Mouse (Mus musculus): ENCODE measurements around the gene Col1a1. TPM values are rescaled to one million over a fixed set of nuclear protein-coding genes. Genes with fewer than 3 reads are reported as not detected.

Col1a1 gene
- polyA plus RNA-seq, 1 experiment from 2014 or later = 37.8 TPM

- no peak overlapping the region for H3K9ac ChIP-seq (replicated peaks)
- H3K27ac ChIP-seq (ENCODE audit: low read depth) = no peak overlapping the region
- peaks cover 39% of the 10 kb centered on the region for H3K4me1 ChIP-seq (ENCODE audit: insufficient read depth)
- no peak for TF ChIP-seq EP300 (IDR thresholded peaks at IDR 0.05; ENCODE audit: low read depth)
- TF ChIP-seq CTCF (IDR thresholded peaks at IDR 0.05; ENCODE audit: low read depth) = no peak
- no peaks in the 10 kb centered on the region for H3K9me3 ChIP-seq (ENCODE audit: low read length)
- H3K27me3 ChIP-seq (ENCODE audit: insufficient read depth, low read length) = no peaks in the 10 kb centered on the region
- no peak for DNase-seq
- no peak for ATAC-seq
- H3K4me3 ChIP-seq (ENCODE audit: low read depth, low read length) = no peak overlapping the region
- no peaks in the 10 kb centered on the region for H3K36me3 ChIP-seq (replicated peaks; ENCODE audit: insufficient read depth, low read length)
- 38% methylated on average over 1 of the region's 1 CpGs for WGBS (ENCODE audit: insufficient replicate concordance)
- no peak overlapping the region for H3K4me2 ChIP-seq (ENCODE audit: low read depth, low read length)
These were observed 49.1 kb downstream of the Col1a1 start for GRCm38 (mm10) chr11:94985140-94985539.

- no peak for ATAC-seq
- no peak overlapping the region for H3K4me2 ChIP-seq (ENCODE audit: low read depth, low read length)
- no peaks in the 10 kb centered on the region for H3K27me3 ChIP-seq (ENCODE audit: insufficient read depth, low read length)
- H3K9ac ChIP-seq (replicated peaks) = no peak overlapping the region
- no peaks in the 10 kb centered on the region for H3K9me3 ChIP-seq (ENCODE audit: low read length)
- TF ChIP-seq CTCF (IDR thresholded peaks at IDR 0.05; ENCODE audit: low read depth) (no peak), EP300 (IDR thresholded peaks at IDR 0.05; ENCODE audit: low read depth) (no peak)
- 73% methylated on average over 5 of the region's 5 CpGs for WGBS (ENCODE audit: insufficient replicate concordance)
- DNase-seq = no peak
- H3K36me3 ChIP-seq (replicated peaks; ENCODE audit: insufficient read depth, low read length) = no peaks in the 10 kb centered on the region
- H3K4me3 ChIP-seq (ENCODE audit: low read depth, low read length) = no peak overlapping the region
- peaks cover 44% of the 10 kb centered on the region for H3K4me1 ChIP-seq (ENCODE audit: insufficient read depth)
- H3K27ac ChIP-seq (ENCODE audit: low read depth) = no peak overlapping the region
These were observed 49.8 kb downstream of the Col1a1 start for GRCm38 (mm10) chr11:94985822-94986221.

DNA sequence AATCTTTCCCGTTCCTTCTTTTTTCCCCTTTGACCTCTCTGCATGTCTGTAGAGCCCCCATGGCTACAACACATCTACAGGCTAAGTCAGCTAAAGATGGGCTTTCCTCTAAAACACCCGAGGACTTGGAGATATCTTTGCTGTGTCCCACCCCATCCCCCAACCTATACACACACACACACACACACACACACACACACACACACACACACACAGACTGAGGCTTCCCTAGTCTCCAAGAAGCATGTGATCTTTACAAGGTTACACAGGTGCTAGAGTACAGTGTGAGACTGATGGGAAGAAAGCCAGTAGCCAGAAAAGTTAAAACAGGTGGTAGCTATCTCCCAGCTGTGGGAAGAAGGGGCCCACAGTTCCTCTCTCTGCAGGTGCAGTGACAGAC is 50.4 kb downstream of the Col1a1 start:
- Histone ChIP-seq H3K27me3 (ENCODE audit: insufficient read depth, low read length) (no peaks in the 10 kb centered on the region), H3K4me2 (ENCODE audit: low read depth, low read length) (no peak overlapping the region), H3K9ac (replicated peaks) (no peak overlapping the region), H3K36me3 (replicated peaks; ENCODE audit: insufficient read depth, low read length) (no peaks in the 10 kb centered on the region), H3K4me3 (ENCODE audit: low read depth, low read length) (no peak overlapping the region), H3K4me1 (ENCODE audit: insufficient read depth) (peaks cover 44% of the 10 kb centered on the region), H3K9me3 (ENCODE audit: low read length) (no peaks in the 10 kb centered on the region), H3K27ac (ENCODE audit: low read depth) (no peak overlapping the region)
- DNase-seq (no peak), ATAC-seq (no peak)
- TF ChIP-seq EP300 (IDR thresholded peaks at IDR 0.05; ENCODE audit: low read depth) (no peak), CTCF (IDR thresholded peaks at IDR 0.05; ENCODE audit: low read depth) (no peak)
- WGBS (ENCODE audit: insufficient replicate concordance) = 46% methylated on average over 2 of the region's 2 CpGs

DNA sequence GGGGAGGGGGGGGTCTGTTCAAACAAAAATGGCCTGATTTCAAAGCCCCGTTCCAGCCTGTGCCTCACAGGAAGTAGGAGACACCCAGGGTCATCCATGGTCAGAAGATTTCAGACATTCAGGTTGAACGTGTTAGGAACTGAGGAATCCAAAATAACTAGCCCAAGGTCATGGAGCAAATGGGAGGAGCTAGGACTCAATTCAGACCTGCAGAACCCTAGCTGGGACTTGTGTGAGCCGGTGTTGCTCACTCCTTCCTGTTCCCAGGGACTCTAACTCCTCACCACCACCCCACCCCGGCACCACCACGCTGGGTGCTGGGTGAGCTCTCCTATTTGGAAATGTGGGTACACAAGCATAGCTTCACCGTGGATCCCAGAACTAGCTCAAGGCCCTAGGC is 51.3 kb downstream of the Col1a1 start:
- H3K36me3 ChIP-seq (replicated peaks; ENCODE audit: insufficient read depth, low read length) = no peaks in the 10 kb centered on the region
- H3K4me2 ChIP-seq (ENCODE audit: low read depth, low read length) = peak overlapping the region; percentile 20
- 50% methylated on average over 6 of the region's 6 CpGs for WGBS (ENCODE audit: insufficient replicate concordance)
- peak overlapping the region; percentile 30; the same call in 1 of the 2 replicates for H3K9ac ChIP-seq (replicated peaks)
- H3K4me1 ChIP-seq (ENCODE audit: insufficient read depth) = peaks cover 48% of the 10 kb centered on the region
- ATAC-seq (no peak), DNase-seq (no peak)
- TF ChIP-seq EP300 (IDR thresholded peaks at IDR 0.05; ENCODE audit: low read depth) = no peak
- no peak for TF ChIP-seq CTCF (IDR thresholded peaks at IDR 0.05; ENCODE audit: low read depth)
- H3K27me3 ChIP-seq (ENCODE audit: insufficient read depth, low read length) = no peaks in the 10 kb centered on the region
- no peaks in the 10 kb centered on the region for H3K9me3 ChIP-seq (ENCODE audit: low read length)
- H3K4me3 ChIP-seq (ENCODE audit: low read depth, low read length) = no peak overlapping the region
- peak overlapping the region; percentile 49; the same call in 1 of the 2 replicates for H3K27ac ChIP-seq (ENCODE audit: low read depth)

GRCm38 (mm10) chr11:94987851-94988250 is 51.8 kb downstream of the Col1a1 start:
- Histone ChIP-seq H3K27ac (ENCODE audit: low read depth) (peak overlapping the region; percentile 49; the same call in 1 of the 2 replicates), H3K27me3 (ENCODE audit: insufficient read depth, low read length) (no peaks in the 10 kb centered on the region), H3K4me1 (ENCODE audit: insufficient read depth) (peaks cover 53% of the 10 kb centered on the region), H3K36me3 (replicated peaks; ENCODE audit: insufficient read depth, low read length) (no peaks in the 10 kb centered on the region), H3K4me2 (ENCODE audit: low read depth, low read length) (peak overlapping the region; percentile 20), H3K9ac (replicated peaks) (0 out of 2 replicates have a peak overlapping the region, but pooled peaks have one; percentile 30), H3K4me3 (ENCODE audit: low read depth, low read length) (no peak overlapping the region), H3K9me3 (ENCODE audit: low read length) (no peaks in the 10 kb centered on the region)
- TF ChIP-seq EP300 (IDR thresholded peaks at IDR 0.05; ENCODE audit: low read depth) (no peak), CTCF (IDR thresholded peaks at IDR 0.05; ENCODE audit: low read depth) (no peak)
- 63% methylated on average over 8 of the region's 8 CpGs for WGBS (ENCODE audit: insufficient replicate concordance)
- ATAC-seq (no peak), DNase-seq (peak; percentile 41)

- no peaks in the 10 kb centered on the region for H3K36me3 ChIP-seq (replicated peaks; ENCODE audit: insufficient read depth, low read length)
- DNase-seq = no peak
- no peaks in the 10 kb centered on the region for H3K9me3 ChIP-seq (ENCODE audit: low read length)
- peak overlapping the region; percentile 93 for H3K9ac ChIP-seq (replicated peaks)
- H3K27me3 ChIP-seq (ENCODE audit: insufficient read depth, low read length) = no peaks in the 10 kb centered on the region
- peak overlapping the region; percentile 83 for H3K27ac ChIP-seq (ENCODE audit: low read depth)
- H3K4me3 ChIP-seq (ENCODE audit: low read depth, low read length) = peak overlapping the region; percentile 89
- peak overlapping the region; percentile 88 for H3K4me2 ChIP-seq (ENCODE audit: low read depth, low read length)
- no peak for ATAC-seq
- 31% methylated on average over 10 of the region's 10 CpGs for WGBS (ENCODE audit: insufficient replicate concordance)
- no peak for TF ChIP-seq CTCF (IDR thresholded peaks at IDR 0.05; ENCODE audit: low read depth)
- no peak for TF ChIP-seq EP300 (IDR thresholded peaks at IDR 0.05; ENCODE audit: low read depth)
- H3K4me1 ChIP-seq (ENCODE audit: insufficient read depth) = peaks cover 62% of the 10 kb centered on the region
These were observed 52.9 kb downstream of the Col1a1 start for GRCm38 (mm10) chr11:94988780-94989561.
